Mouse (Mus musculus) MEL (cell line): ENCODE data around the gene Def8. TPM values are rescaled to one million over a fixed set of nuclear protein-coding genes. Genes with fewer than 3 reads are reported as not detected.
A peak's percentile ranks its signal among the peaks of the same experiment; 100 is the strongest.
"Not testable (repeated sequence)": the region's sequence is repeated elsewhere in the genome, so short reads cannot be mapped to it uniquely, and the experiment has no call there.

Source experiments
- DNase-seq: peaks from one replicate; pipeline ENCODE4 v3.0.0; 2011; ENCODE audit warnings: low read depth, low spot score
- H3K27ac ChIP-seq: 2 replicates; pipeline ENCODE4 v1.5.1; 2012; ENCODE audit warnings: low read depth, mild to moderate bottlenecking, control low read depth, low read length, moderate library complexity; ENCODE audit not compliant: control insufficient read depth
- H3K27me3 ChIP-seq, 2 experiments: fragments of 150-350 bp in 1 of 2; sonication (generic) in 1 of 2; 2 replicates each; pipeline ENCODE4 v1.6.1; 2012; ENCODE audit warnings: low read length in 2 of 2, mild to moderate bottlenecking in 2 of 2, improper control_type of control experiment in 1 of 2, moderate library complexity in 1 of 2; ENCODE audit not compliant: insufficient read depth in 2 of 2, control insufficient read depth in 1 of 2
- H3K36me3 ChIP-seq, 2 experiments: 2 replicates each; pipeline ENCODE4 v1.6.1; 2012 to 2014; ENCODE audit warnings: low read length in 2 of 2, improper control_type of control experiment in 1 of 2, inconsistent platforms in 1 of 2, mild to moderate bottlenecking in 1 of 2; ENCODE audit not compliant: insufficient read depth in 2 of 2, control insufficient read depth in 1 of 2
- H3K4me1 ChIP-seq, 2 experiments: fragments of 150-350 bp in 1 of 2; sonication (generic) in 1 of 2; 2 replicates each; pipeline ENCODE4 v1.6.1; 2012; ENCODE audit warnings: low read length in 2 of 2, improper control_type of control experiment in 1 of 2, mild to moderate bottlenecking in 1 of 2; ENCODE audit not compliant: insufficient read depth in 2 of 2, control insufficient read depth in 1 of 2
- H3K4me3 ChIP-seq, 2 experiments: fragments of 150-350 bp in 1 of 2; sonication (generic) in 1 of 2; 2 replicates each; pipeline ENCODE4 v1.5.1; 2012; ENCODE audit warnings: low read depth in 2 of 2, low read length in 2 of 2, mild to moderate bottlenecking in 2 of 2, moderate library complexity in 2 of 2, control low read depth in 1 of 2, improper control_type of control experiment in 1 of 2; ENCODE audit not compliant: control insufficient read depth in 1 of 2, insufficient read depth in 1 of 2
- H3K79me2 ChIP-seq: 2 replicates; pipeline ENCODE4 v1.6.1; 2012; ENCODE audit warnings: mild to moderate bottlenecking, low read length, moderate library complexity; ENCODE audit not compliant: control insufficient read depth, poor library complexity, insufficient read depth
- H3K9ac ChIP-seq: 2 replicates; pipeline ENCODE4 v1.6.1; 2012; ENCODE audit warnings: low read depth, mild to moderate bottlenecking, control low read depth, low read length, moderate library complexity; ENCODE audit not compliant: control insufficient read depth, poor library complexity, severe bottlenecking
- H3K9me3 ChIP-seq: fragments of 150-350 bp; sonication (generic); replicated peaks from 2 replicates; pipeline ENCODE4 v1.6.1; 2012; ENCODE audit warnings: mild to moderate bottlenecking, low read length, improper control_type of control experiment, moderate library complexity; ENCODE audit not compliant: insufficient read depth
- CHD1 ChIP-seq: IDR thresholded peaks from 2 replicates; pipeline ENCODE4 v1.6.1; 2012; ENCODE audit warnings: low read depth, mild to moderate bottlenecking, inconsistent platforms, low read length, improper control_type of control experiment
- ETS1 ChIP-seq: IDR thresholded peaks from 2 replicates; pipeline ENCODE4 v1.6.1; 2012; ENCODE audit warnings: low read depth, mild to moderate bottlenecking, inconsistent platforms, low read length, improper control_type of control experiment, moderate library complexity
- JUND ChIP-seq: IDR thresholded peaks from 2 replicates; pipeline ENCODE4 v1.6.1; 2011; ENCODE audit warnings: low read depth, mild to moderate bottlenecking, improper control_type of control experiment, low read length
- MAFK ChIP-seq: IDR thresholded peaks from 2 replicates; pipeline ENCODE4 v1.6.1; 2011; ENCODE audit warnings: low read depth, mild to moderate bottlenecking, low read length, improper control_type of control experiment, borderline replicate concordance
- MYB ChIP-seq: IDR thresholded peaks from 2 replicates; pipeline ENCODE4 v1.6.1; 2011; ENCODE audit warnings: mild to moderate bottlenecking, low read depth, low read length, improper control_type of control experiment
- NELFE ChIP-seq: IDR thresholded peaks from 2 replicates; pipeline ENCODE4 v1.6.1; 2011; ENCODE audit warnings: low read depth, low read length, improper control_type of control experiment
- POLR2AphosphoS5 ChIP-seq: IDR thresholded peaks from 2 replicates; pipeline ENCODE4 v1.6.1; 2012; ENCODE audit warnings: low read depth, borderline replicate concordance, mild to moderate bottlenecking, inconsistent platforms, low read length, moderate library complexity, mixed read lengths
- RCOR1 ChIP-seq: IDR thresholded peaks from 2 replicates; pipeline ENCODE4 v1.6.1; 2012; ENCODE audit warnings: low read depth, mild to moderate bottlenecking, inconsistent platforms, low read length, improper control_type of control experiment
- SIN3A ChIP-seq: IDR thresholded peaks from 2 replicates; pipeline ENCODE4 v1.6.1; 2012; ENCODE audit warnings: low read length, improper control_type of control experiment, inconsistent platforms
- TBP ChIP-seq: IDR thresholded peaks from 2 replicates; pipeline ENCODE4 v1.8.0; 2011; ENCODE audit warnings: low read depth, low read length, improper control_type of control experiment
- TCF12 ChIP-seq: IDR thresholded peaks from 2 replicates; pipeline ENCODE4 v1.6.1; 2014; ENCODE audit warnings: low read depth, mild to moderate bottlenecking, inconsistent platforms, low read length, improper control_type of control experiment, moderate library complexity
- ZNF384 ChIP-seq: IDR thresholded peaks from 2 replicates; pipeline ENCODE4 v1.6.1; 2012; ENCODE audit warnings: low read depth, mild to moderate bottlenecking, inconsistent platforms, low read length, improper control_type of control experiment
- polyA plus RNA-seq, 2 experiments: library from polyadenylated mRNA; stranded (reverse) in 1 of 2; unstranded in 1 of 2; fragments of >175 nt in 1 of 2; fragments of >200 nt in 1 of 2; gene quantifications; 2 replicates each; pipeline versions ENCODE4 v1.2.1 to v1.2.4; 2012; ENCODE audit warnings: low replicate concordance in 2 of 2, low read depth in 1 of 2; ENCODE audit not compliant: insufficient read length in 2 of 2, insufficient read depth in 1 of 2, missing spikeins in 1 of 2
- total RNA-seq: library from RNA; depleted of rRNA; stranded (reverse); fragments of 300-350 nt; gene quantifications from 2 replicates; pipeline ENCODE4 v1.2.3, GENCODE M21; 2012

The Def8 gene
- total and polyA plus RNA-seq, 3 experiments = 26.0 to 34.0 TPM; not detected in 1

- no peaks in the 10 kb centered on the region for H3K9me3 ChIP-seq
- peak; percentile 76 for DNase-seq
- peak overlapping the region; percentile 55 for H3K9ac ChIP-seq
- no peaks in the 10 kb centered on the region for H3K79me2 ChIP-seq
- H3K36me3 ChIP-seq = peaks cover 0 to 4% of the 10 kb centered on the region in 2 experiments; a peak in 2 of 4 replicates
- peak overlapping the region; percentile 64; the same call in 1 of the 2 replicates for H3K27ac ChIP-seq
- peak overlapping the region in 1 of 2 experiments; percentile 8; a peak in 1 of 4 replicates for H3K4me3 ChIP-seq
- no peaks in the 10 kb centered on the region for H3K4me1 ChIP-seq
- 0 out of 2 replicates have a peak, but pooled peaks have one; percentile 22 for TF ChIP-seq ETS1
- no peak for TF ChIP-seq JUND
- TF ChIP-seq NELFE = no peak
- TF ChIP-seq SIN3A = peak; percentile 45; the same call in 1 of the 2 replicates
- TF ChIP-seq MAFK = 0 out of 2 replicates have a peak, but pooled peaks have one; percentile 23
- no peak for TF ChIP-seq MYB
- no peak for TF ChIP-seq CHD1
- TF ChIP-seq TCF12 = no peak
- no peak for TF ChIP-seq RCOR1
- no peak for TF ChIP-seq POLR2AphosphoS5
- no peak for TF ChIP-seq ZNF384
- no peak for TF ChIP-seq TBP
- H3K27me3 ChIP-seq = no peaks in the 10 kb centered on the region
Observed at GRCm38 (mm10) chr8:123467476-123467875, 44.1 kb downstream of the Def8 start.

GRCm38 (mm10) chr8:123472991-123473390, 49.7 kb downstream of the Def8 start:
- H3K4me3 ChIP-seq, H3K27me3 ChIP-seq, H3K27ac ChIP-seq, DNase-seq, H3K4me1 ChIP-seq, H3K9ac ChIP-seq, H3K9me3 ChIP-seq, H3K79me2 ChIP-seq, H3K36me3 ChIP-seq: not testable (repeated sequence)

- H3K9ac ChIP-seq, H3K4me1 ChIP-seq, H3K9me3 ChIP-seq, H3K36me3 ChIP-seq, H3K4me3 ChIP-seq, H3K27me3 ChIP-seq, H3K27ac ChIP-seq, DNase-seq: not testable (repeated sequence)
- peaks cover 16% of the 10 kb centered on the region for H3K79me2 ChIP-seq
Observed at GRCm38 (mm10) chr8:123474549-123474948, 51.2 kb downstream of the Def8 start.
